Mouse (Mus musculus): ENCODE data around the gene Nepro. TPM values are rescaled to one million over a fixed set of nuclear protein-coding genes. Genes with fewer than 3 reads are reported as not detected.

Gene Nepro
- polyA plus RNA-seq, 1 experiment from 2014 or later = 7.3 TPM

GRCm38 (mm10) chr16:44691066-44691465 is 33.0 kb upstream of the Nepro start:
- 0 out of 2 replicates have a peak, but pooled peaks cover 4% of the 10 kb centered on the region for H3K4me1 ChIP-seq

DNA sequence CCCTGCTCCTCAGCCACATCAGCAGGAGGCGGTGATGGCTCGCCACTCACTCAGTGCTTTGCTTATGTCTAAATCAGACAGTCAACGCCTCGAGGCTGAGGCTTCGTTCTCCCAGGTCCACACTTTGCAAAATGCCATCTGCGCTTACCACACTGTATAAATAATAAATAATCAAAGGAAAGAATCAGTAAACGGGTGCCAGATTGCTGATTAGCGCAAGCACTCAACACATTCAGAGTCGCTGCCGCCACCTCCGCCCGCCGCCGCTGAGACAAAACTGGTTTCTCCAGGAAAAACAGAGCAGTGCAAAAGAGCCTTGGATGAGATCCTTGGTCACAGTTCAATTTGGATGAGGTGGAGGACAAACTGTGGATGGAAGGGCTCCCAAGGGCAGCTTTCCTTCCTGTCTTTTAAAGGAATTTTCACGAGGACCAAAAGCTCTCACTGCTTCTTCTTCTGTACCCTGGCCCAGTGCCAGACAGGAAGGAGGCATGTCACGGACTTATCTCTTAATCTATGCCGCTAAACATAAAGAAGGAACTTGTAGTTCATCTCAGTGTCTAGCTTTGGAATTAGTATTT is 32.5 kb upstream of the Nepro start:
- no peak for ATAC-seq
- no peaks in the 10 kb centered on the region for H3K36me3 ChIP-seq
- no peak overlapping the region for H3K27ac ChIP-seq
- H3K4me1 ChIP-seq = 0 out of 2 replicates have a peak, but pooled peaks cover 4% of the 10 kb centered on the region
- H3K9ac ChIP-seq = no peak overlapping the region
- WGBS (ENCODE audit: insufficient replicate concordance) = 27% methylated on average over 17 of the region's 17 CpGs
- H3K27me3 ChIP-seq (replicated peaks) = peaks cover 41% of the 10 kb centered on the region
- no peaks in the 10 kb centered on the region for H3K9me3 ChIP-seq (replicated peaks)
- H3K4me2 ChIP-seq = no peak overlapping the region
- no peak overlapping the region for H3K4me3 ChIP-seq

More at GRCm38 (mm10) chr16:44691066-44691465, 33.0 kb upstream of the Nepro start:
- ATAC-seq = no peak
- no peak overlapping the region for H3K9ac ChIP-seq
- no peak overlapping the region for H3K4me3 ChIP-seq
- H3K4me2 ChIP-seq = no peak overlapping the region
- H3K36me3 ChIP-seq = no peaks in the 10 kb centered on the region
- no peak overlapping the region for H3K27ac ChIP-seq
- H3K9me3 ChIP-seq (replicated peaks) = no peaks in the 10 kb centered on the region
- WGBS (ENCODE audit: insufficient replicate concordance) = 46% methylated on average over 2 of the region's 2 CpGs
- peaks cover 41% of the 10 kb centered on the region for H3K27me3 ChIP-seq (replicated peaks)

DNA sequence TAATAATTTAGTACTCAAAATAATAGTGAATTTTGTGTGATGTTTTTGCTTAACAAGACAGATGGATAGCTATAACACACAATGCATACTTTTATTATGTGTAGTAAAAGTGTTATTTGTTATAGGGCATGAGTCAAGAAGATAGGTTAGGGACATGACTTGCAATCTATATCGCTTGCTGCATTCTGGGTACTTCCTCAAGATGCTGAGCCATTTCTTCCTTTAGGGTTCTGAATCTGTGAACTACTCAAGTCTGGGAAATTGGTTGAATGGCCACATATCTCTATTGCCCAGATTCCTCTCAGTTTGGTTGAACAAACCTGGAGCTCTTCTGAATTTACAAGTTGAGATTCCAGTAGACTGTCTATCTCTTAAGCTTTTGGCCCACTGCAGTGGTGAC is 31.6 kb upstream of the Nepro start:
- no peak for ATAC-seq
- H3K4me2 ChIP-seq = no peak overlapping the region
- no peak overlapping the region for H3K4me3 ChIP-seq
- H3K27ac ChIP-seq = no peak overlapping the region
- H3K4me1 ChIP-seq = 0 out of 2 replicates have a peak, but pooled peaks cover 2% of the 10 kb centered on the region
- no peak overlapping the region for H3K9ac ChIP-seq
- H3K9me3 ChIP-seq (replicated peaks) = no peaks in the 10 kb centered on the region
- 25% methylated on average over 1 of the region's 1 CpGs for WGBS (ENCODE audit: insufficient replicate concordance)
- H3K27me3 ChIP-seq (replicated peaks) = peaks cover 37% of the 10 kb centered on the region
- H3K36me3 ChIP-seq = no peaks in the 10 kb centered on the region

- WGBS (ENCODE audit: insufficient replicate concordance) = 50% methylated on average over 6 of the region's 6 CpGs
- H3K9me3 ChIP-seq (replicated peaks) = no peaks in the 10 kb centered on the region
- H3K27ac ChIP-seq = no peak overlapping the region
- no peaks in the 10 kb centered on the region for H3K36me3 ChIP-seq
- peaks cover 25% of the 10 kb centered on the region for H3K27me3 ChIP-seq (replicated peaks)
- H3K4me1 ChIP-seq = no peaks in the 10 kb centered on the region
- no peak overlapping the region for H3K4me3 ChIP-seq
- H3K9ac ChIP-seq = no peak overlapping the region
- no peak for ATAC-seq
- H3K4me2 ChIP-seq = no peak overlapping the region
Measured at GRCm38 (mm10) chr16:44693695-44694094, 30.4 kb upstream of the Nepro start.

GRCm38 (mm10) chr16:44695214-44695858 is 28.8 kb upstream of the Nepro start:
- no peak overlapping the region for H3K27ac ChIP-seq

DNA sequence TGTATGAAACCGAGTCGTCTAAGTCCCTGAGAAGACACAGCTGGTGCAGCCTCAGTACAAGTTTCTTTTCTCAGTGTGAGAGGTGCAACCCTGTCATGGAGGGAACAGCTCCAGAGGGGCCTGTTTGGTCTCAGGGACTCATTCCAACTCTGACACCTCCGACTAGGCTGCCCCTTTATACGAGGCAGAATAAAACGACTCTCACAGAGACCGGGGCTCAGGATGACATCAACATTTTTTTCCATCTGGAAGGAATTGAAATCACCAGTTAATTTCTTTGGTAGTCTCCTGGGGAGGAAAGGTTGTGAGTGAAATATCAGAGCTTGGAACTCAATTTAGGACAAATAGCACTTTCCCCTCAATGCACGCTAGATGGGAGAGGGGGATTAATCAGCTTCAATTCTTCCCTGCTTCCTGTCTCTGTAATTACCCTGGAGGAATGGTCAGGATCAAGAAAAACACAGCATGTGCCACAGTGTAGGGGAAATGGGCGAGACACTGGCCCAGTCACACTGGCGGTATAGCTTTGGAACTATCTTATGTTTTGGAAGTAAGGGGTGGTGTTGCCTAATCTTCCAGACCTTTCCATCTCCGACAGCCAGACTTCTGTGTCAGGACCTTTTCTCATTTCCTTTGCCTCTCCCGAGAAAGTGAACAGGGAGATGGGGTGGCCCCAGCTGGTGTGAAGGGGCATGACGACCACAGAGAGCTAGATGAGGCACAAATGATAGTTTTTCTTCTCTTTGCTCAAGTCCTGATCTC is 28.1 kb upstream of the Nepro start:
- Histone ChIP-seq H3K4me3 (no peak overlapping the region), H3K9ac (no peak overlapping the region), H3K4me2 (no peak overlapping the region), H3K9me3 (replicated peaks) (no peaks in the 10 kb centered on the region), H3K27me3 (replicated peaks) (peaks cover 10% of the 10 kb centered on the region), H3K27ac (no peak overlapping the region), H3K36me3 (no peaks in the 10 kb centered on the region), H3K4me1 (no peaks in the 10 kb centered on the region)
- ATAC-seq = no peak
- WGBS (ENCODE audit: insufficient replicate concordance) = 46% methylated on average over 12 of the region's 12 CpGs

More at GRCm38 (mm10) chr16:44695214-44695858, 28.8 kb upstream of the Nepro start:
- no peak overlapping the region for H3K4me3 ChIP-seq
- ATAC-seq = no peak
- H3K9me3 ChIP-seq (replicated peaks) = no peaks in the 10 kb centered on the region
- H3K27me3 ChIP-seq (replicated peaks) = peaks cover 17% of the 10 kb centered on the region
- H3K4me1 ChIP-seq = no peaks in the 10 kb centered on the region
- H3K9ac ChIP-seq = no peak overlapping the region
- H3K36me3 ChIP-seq = no peaks in the 10 kb centered on the region
- H3K4me2 ChIP-seq = no peak overlapping the region
- 70% methylated on average over 8 of the region's 8 CpGs for WGBS (ENCODE audit: insufficient replicate concordance)

DNA sequence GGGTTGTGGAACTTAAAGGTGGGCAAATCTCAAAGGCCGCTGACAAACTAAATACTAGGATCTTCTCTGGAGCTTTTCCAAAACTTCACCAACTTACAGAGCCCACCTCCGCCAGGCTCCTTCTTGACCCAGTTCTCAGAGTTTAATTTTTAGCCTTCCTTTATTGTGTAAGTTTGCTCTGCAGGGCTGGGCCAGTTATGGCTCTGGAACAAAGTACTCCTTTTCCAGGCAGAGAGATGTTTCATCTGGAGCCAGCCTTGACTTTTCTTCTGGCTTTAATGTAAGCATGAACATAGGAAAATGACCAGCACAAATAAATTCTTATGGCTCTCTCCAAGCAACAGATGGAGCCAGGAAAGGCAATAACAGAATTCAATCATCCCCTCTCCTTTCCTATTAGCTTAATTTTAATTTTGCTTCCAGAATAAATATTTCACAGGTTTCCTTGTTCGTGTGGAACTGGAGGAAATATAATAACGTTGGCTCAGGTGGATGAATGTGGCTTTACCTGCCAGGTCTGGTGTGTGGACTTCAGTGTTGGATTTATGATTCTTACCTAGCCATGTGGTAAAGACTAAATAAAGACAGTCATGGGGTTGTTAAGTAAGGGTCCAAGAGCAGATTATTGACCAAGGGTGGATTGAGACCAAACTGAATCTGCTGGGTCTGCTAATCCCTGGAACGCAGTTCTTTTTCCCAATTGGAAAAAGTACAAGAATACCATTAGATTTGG is 26.5 kb upstream of the Nepro start:
- Histone ChIP-seq H3K27ac (no peak overlapping the region), H3K9ac (no peak overlapping the region), H3K4me1 (no peaks in the 10 kb centered on the region), H3K9me3 (replicated peaks) (no peaks in the 10 kb centered on the region), H3K4me3 (no peak overlapping the region), H3K4me2 (no peak overlapping the region), H3K27me3 (replicated peaks) (no peaks in the 10 kb centered on the region), H3K36me3 (no peaks in the 10 kb centered on the region)
- ATAC-seq = no peak
- 68% methylated on average over 5 of the region's 5 CpGs for WGBS (ENCODE audit: insufficient replicate concordance)

GRCm38 (mm10) chr16:44701155-44701554 is 22.9 kb upstream of the Nepro start:
- H3K4me3 ChIP-seq = no peak overlapping the region
- H3K27me3 ChIP-seq (replicated peaks) = no peaks in the 10 kb centered on the region
- no peaks in the 10 kb centered on the region for H3K4me1 ChIP-seq
- no peaks in the 10 kb centered on the region for H3K9me3 ChIP-seq (replicated peaks)
- WGBS (ENCODE audit: insufficient replicate concordance) = 71% methylated on average over 3 of the region's 3 CpGs
- no peak overlapping the region for H3K4me2 ChIP-seq
- no peaks in the 10 kb centered on the region for H3K36me3 ChIP-seq
- ATAC-seq = no peak
- no peak overlapping the region for H3K27ac ChIP-seq
- no peak overlapping the region for H3K9ac ChIP-seq

DNA sequence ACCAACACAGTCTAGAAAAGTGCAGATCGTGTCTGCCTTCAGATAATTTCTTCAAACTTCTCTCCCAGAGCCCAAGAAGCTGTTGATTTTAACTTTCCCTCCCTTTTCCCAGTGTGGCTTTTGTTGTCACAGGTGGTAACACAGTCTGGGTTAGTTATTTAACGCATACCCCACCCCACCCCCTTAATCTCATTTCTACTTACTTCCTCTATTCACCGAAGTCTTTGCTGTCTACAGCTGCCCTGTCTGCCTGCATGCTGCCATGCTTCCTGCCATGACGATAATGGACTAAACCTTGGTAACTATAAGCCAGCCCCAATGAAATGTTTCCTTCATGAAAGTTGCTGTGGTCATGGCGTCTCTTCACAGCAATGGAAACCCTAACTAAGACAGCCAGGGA is 21.8 kb upstream of the Nepro start:
- ATAC-seq = no peak
- no peak overlapping the region for H3K4me2 ChIP-seq
- no peak overlapping the region for H3K4me3 ChIP-seq
- H3K9ac ChIP-seq = no peak overlapping the region
- WGBS (ENCODE audit: insufficient replicate concordance) = 21% methylated on average over 5 of the region's 5 CpGs
- no peaks in the 10 kb centered on the region for H3K9me3 ChIP-seq (replicated peaks)
- H3K27me3 ChIP-seq (replicated peaks) = no peaks in the 10 kb centered on the region
- no peaks in the 10 kb centered on the region for H3K4me1 ChIP-seq
- H3K27ac ChIP-seq = no peak overlapping the region
- H3K36me3 ChIP-seq = no peaks in the 10 kb centered on the region

DNA sequence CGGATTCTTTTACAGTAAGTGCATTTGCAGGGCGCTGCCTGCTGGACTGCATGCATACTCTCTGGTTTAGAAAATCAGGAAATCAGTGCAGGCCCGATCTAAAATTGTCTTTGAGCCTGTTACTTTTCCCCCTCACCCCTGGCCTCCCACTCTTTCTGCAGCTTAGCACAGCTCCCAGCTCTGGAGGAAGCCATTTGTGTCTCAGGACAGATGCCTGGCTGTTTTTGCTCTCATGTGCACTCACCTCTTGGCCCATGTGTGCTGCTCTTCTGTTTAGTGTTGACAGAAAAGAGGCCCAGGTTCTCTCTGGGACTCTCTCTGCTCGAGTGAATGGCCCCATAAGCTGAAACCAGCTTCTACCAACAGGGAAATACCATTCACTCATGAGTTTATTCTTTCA is 20.6 kb upstream of the Nepro start:
- Histone ChIP-seq H3K9ac (no peak overlapping the region), H3K27ac (no peak overlapping the region), H3K36me3 (no peaks in the 10 kb centered on the region), H3K4me2 (no peak overlapping the region), H3K4me3 (no peak overlapping the region), H3K9me3 (replicated peaks) (no peaks in the 10 kb centered on the region), H3K4me1 (no peaks in the 10 kb centered on the region), H3K27me3 (replicated peaks) (no peaks in the 10 kb centered on the region)
- ATAC-seq = no peak
- whole genome bisulfite sequencing (ENCODE audit: insufficient replicate concordance) = 51% methylated on average over 4 of the region's 4 CpGs

- no peaks in the 10 kb centered on the region for H3K27me3 ChIP-seq (replicated peaks)
- H3K4me3 ChIP-seq = no peak overlapping the region
- ATAC-seq = no peak
- no peak overlapping the region for H3K27ac ChIP-seq
- no peak overlapping the region for H3K9ac ChIP-seq
- H3K4me2 ChIP-seq = no peak overlapping the region
- peaks cover 7% of the 10 kb centered on the region; the same call in 1 of the 2 replicates for H3K36me3 ChIP-seq
- no peaks in the 10 kb centered on the region for H3K9me3 ChIP-seq (replicated peaks)
- 47% methylated on average over 10 of the region's 10 CpGs for WGBS (ENCODE audit: insufficient replicate concordance)
- H3K4me1 ChIP-seq = no peaks in the 10 kb centered on the region
Measured at GRCm38 (mm10) chr16:44716305-44717140, 7.6 kb upstream of the Nepro start.
